Mouse (Mus musculus) left cerebral cortex, adult 2 months (tissue): ENCODE data around the gene Tlr6. TPM values are rescaled to one million over a fixed set of nuclear protein-coding genes. Genes with fewer than 3 reads are reported as not detected.

Source experiments
- DNase-seq, 2 experiments: peaks; one replicate each; pipeline ENCODE4 v3.0.0; 2021 to 2022; ENCODE audit warnings: low spot score in 2 of 2, mixed read lengths in 1 of 2; ENCODE audit errors: extremely low spot score in 1 of 2
- H3K27ac ChIP-seq: fragments of 200-600 bp; 2 replicates; pipeline ENCODE4 v1.8.1; 2022
- H3K4me3 ChIP-seq: fragments of 200-600 bp; 2 replicates; pipeline ENCODE4 v1.8.1; 2022
- CTCF ChIP-seq: fragments of 200-600 bp; IDR thresholded peaks from 2 replicates; pipeline ENCODE4 v1.8.1; 2022; ENCODE audit warnings: antibody characterized with exemption, mild to moderate bottlenecking, moderate library complexity
- intact Hi-C: fragments of 180-260 bp; cut with DNase I; formaldehyde crosslinking; loops from one replicate; pipeline ENCODE4 v1.15.1; 2025
- total RNA-seq, 2 experiments: library from RNA; stranded (reverse); gene quantifications; 2 replicates each; pipeline ENCODE4 v1.2.3; 2021

Tlr6 gene
- total RNA-seq, 2 experiments from 2014 or later = 0.50 to 0.70 TPM

DNA sequence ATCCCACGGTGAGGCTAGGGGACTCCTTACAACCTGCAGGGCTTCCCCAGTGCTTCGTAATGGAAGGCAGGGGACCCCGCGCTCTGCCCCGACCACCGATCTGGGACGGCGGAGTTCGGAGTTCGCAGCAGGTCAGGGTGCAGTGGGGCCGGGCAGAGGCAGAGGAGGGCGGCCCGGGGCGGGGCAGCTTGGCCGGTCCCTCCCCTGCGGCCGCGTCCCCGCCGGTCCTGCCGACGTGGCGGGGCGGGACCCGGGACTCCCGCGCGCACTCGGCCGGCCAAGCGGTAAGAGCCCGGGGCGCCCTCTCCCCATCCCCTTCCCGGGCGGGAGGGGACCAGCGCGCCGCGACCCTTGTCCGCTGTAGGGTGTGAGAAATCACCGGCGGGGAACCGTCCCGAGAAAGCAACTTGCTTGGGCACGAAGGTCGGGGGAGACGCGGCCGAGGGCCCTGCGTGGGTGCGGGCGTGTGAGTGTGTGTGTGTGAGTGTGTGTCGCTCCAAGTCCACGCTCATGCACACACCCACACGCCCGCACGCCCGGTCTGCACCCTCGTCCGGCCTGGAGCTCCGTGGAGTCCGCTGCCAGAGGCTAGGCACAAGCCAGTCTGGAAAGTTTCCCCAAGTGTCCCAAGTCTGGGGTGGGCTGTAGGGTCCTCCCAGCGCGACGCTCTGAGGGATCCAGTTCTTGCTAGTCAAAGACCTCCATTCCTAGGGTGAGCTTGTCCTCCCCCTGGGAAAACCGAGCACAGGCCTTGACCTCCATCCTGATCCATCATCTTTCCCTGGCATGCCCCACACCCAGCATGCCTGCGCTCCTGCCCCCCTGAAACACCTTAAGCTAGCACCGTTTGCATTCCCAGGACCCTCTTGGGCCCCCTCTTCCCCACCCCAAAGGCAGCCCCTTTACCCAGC is 10.2 kb upstream of the Tlr6 start, which contains the start of gene Fam114a1:
Gene Fam114a1, plus strand, starts transcription at position 211 of the 911 bp plus-strand sequence.
- no peak for TF ChIP-seq CTCF
- H3K27ac ChIP-seq = no peak within 1 kb of the TSS
- intact Hi-C loops = loop anchor here (10.0 kb wide), 2 partner anchors 85 to 675 kb away; no protein-coding TSS in a partner anchor
- DNase-seq = peak; percentile 34 to 39
- peak within 1 kb of the TSS; percentile 64 for H3K4me3 ChIP-seq

- Histone ChIP-seq H3K4me3 (peak overlapping the region; percentile 64), H3K27ac (no peak overlapping the region)
- DNase-seq = no peak
- TF ChIP-seq CTCF = no peak
- intact Hi-C loops = loop anchor here (10.0 kb wide), 2 partner anchors 84 to 674 kb away; no protein-coding TSS in a partner anchor
These were observed 9.3 kb upstream of the Tlr6 start for GRCm38 (mm10) chr5:64968961-64969860.

GRCm38 (mm10) chr5:64963735-64964134 is 3.8 kb upstream of the Tlr6 start:
- intact Hi-C loops = loop anchor here (10.0 kb wide), 2 partner anchors 79 to 669 kb away; no protein-coding TSS in a partner anchor
- no peak for DNase-seq
- Histone ChIP-seq H3K27ac (no peak overlapping the region), H3K4me3 (no peak overlapping the region)
- no peak for TF ChIP-seq CTCF

DNA sequence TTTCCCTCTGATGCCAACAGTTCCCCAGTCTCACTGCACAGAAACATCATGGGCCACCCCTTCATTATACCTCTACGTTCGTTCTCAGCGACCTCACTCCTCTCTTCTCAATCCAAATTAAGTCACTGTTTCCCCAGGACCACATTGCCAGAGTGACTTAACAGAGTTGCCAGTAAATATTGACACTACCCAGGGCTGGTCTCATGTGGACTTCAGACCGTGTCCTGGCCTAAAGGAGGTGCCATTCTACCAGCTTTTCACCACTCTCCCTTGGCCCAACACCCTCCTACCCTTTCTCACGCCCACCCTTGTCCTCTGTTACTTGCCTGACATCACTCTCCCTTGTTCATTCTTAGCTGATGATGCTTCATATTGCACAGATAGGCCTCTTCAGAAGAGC is 3.4 kb upstream of the Tlr6 start:
- H3K4me3 ChIP-seq = no peak overlapping the region
- no peak overlapping the region for H3K27ac ChIP-seq
- intact Hi-C loops = loop anchor here (10.0 kb wide), 2 partner anchors 78 to 668 kb away; no protein-coding TSS in a partner anchor
- TF ChIP-seq CTCF = no peak
- DNase-seq = no peak

- TF ChIP-seq CTCF = no peak
- H3K27ac ChIP-seq = no peak overlapping the region
- DNase-seq = no peak
- H3K4me3 ChIP-seq = no peak overlapping the region
- intact Hi-C loops = loop anchor here (10.0 kb wide), 2 partner anchors 76 to 666 kb away; no protein-coding TSS in a partner anchor
These were observed 1.0 kb upstream of the Tlr6 start for GRCm38 (mm10) chr5:64960857-64961391.

- Histone ChIP-seq H3K4me3 (peak overlapping the region; percentile 37), H3K27ac (peak overlapping the region; percentile 54; the same call in 1 of the 2 replicates)
- intact Hi-C loops = no loop called here
- DNase-seq = no peak
- no peak for TF ChIP-seq CTCF
These were observed 680 bp downstream of the Tlr6 start for GRCm38 (mm10) chr5:64958991-64959842.

DNA sequence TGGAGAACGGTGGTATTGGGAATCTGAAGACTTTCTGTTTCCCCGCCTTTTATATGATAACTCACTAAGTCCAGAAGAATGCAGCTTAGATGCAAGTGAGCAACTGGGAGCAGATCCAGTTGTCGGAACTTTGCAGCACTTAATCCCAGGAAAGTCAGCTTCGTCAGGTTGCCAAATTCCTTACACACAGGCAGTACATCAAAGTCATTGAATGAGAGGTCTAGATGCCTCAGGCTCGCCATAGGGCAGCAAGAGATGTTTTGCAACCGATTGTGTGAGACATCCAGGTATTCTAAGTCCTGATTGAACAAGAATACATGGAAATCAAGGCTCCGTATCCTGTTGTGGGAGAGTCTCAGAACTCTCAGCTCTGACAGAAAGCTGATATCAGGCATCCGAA is 5.0 kb downstream of the Tlr6 start:
- intact Hi-C loops = no loop called here
- TF ChIP-seq CTCF = no peak
- H3K27ac ChIP-seq = no peak overlapping the region
- no peak overlapping the region for H3K4me3 ChIP-seq
- DNase-seq = no peak

DNA sequence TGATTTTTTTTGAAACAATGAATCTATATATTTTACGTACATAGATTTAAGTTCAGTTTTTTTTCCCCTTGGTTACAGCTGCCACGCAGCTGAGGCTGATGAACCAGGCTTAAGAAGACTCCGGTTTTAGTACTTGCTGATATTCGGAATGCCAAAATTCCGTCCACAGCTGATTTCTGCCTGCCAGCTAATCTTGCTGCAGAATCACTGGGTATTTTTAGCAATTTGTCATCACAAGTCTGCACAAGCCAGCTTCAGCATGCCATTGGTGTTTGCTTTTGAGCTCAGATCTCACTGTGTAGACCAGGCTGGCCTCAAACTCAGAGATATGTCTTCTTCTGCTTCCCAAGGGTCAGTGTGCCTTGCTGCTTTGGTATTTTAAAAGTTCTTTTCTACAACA is 8.4 kb downstream of the Tlr6 start:
- Histone ChIP-seq H3K4me3 (no peak overlapping the region), H3K27ac (no peak overlapping the region)
- intact Hi-C loops = no loop called here
- TF ChIP-seq CTCF = no peak
- DNase-seq = no peak

GRCm38 (mm10) chr5:64932775-64933174 is 27.1 kb downstream of the Tlr6 start:
- DNase-seq = no peak
- TF ChIP-seq CTCF = no peak
- intact Hi-C loops = no loop called here
- Histone ChIP-seq H3K4me3 (no peak overlapping the region), H3K27ac (no peak overlapping the region)

DNA sequence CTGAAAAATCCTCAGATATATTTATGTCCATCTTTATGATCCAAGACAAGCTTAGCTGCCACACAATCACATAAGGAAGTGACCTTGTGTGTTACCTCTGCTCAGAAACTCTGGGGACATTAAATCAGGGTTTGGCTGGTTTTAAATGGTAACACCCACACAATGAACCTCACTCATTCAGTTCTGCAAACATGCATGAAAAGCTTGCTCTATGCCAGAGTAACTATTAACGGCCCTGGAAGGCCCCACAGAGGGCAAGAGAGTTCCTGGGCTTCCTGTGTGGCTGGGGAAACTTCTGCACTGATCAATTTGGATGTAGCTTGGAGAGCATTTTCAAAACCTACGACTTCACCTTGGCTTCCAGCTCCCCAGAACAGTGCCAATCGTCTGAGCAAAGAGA is 27.7 kb downstream of the Tlr6 start:
- H3K4me3 ChIP-seq = no peak overlapping the region
- intact Hi-C loops = no loop called here
- no peak for TF ChIP-seq CTCF
- no peak for DNase-seq
- H3K27ac ChIP-seq = no peak overlapping the region
